Mouse (Mus musculus) midbrain, postnatal 0 days (tissue): ENCODE measurements around the gene 9930022D16Rik. TPM values are rescaled to one million over a fixed set of nuclear protein-coding genes. Genes with fewer than 3 reads are reported as not detected.

Experiments used
- ATAC-seq: fragments of 200-750 bp; cut with Nextera tagmentation; 2 replicates; pipeline ENCODE4 v1.8.0; 2017; ENCODE audit warnings: moderate number of reproducible peaks, mild to moderate bottlenecking, moderate TSS enrichment, moderate library complexity; ENCODE audit not compliant: low FRiP score
- DNase-seq: peaks from one replicate; pipeline ENCODE4 v3.0.0-alpha.2; 2015; ENCODE audit warnings: low spot score
- H3K27ac ChIP-seq: fragments of 300-500 bp; sonication (generic); 2 replicates; pipeline ENCODE4 v1.5.1; 2014; ENCODE audit warnings: low read depth, mild to moderate bottlenecking, low read length, mixed read lengths
- H3K27me3 ChIP-seq: fragments of 300-500 bp; sonication (generic); 2 replicates; pipeline ENCODE4 v1.6.1; 2014; ENCODE audit warnings: low read length, control low read depth, mixed read lengths; ENCODE audit not compliant: insufficient read depth
- H3K36me3 ChIP-seq: fragments of 300-500 bp; sonication (generic); 2 replicates; pipeline ENCODE4 v1.6.1; 2014; ENCODE audit warnings: low read length, control low read depth, mixed read lengths; ENCODE audit not compliant: insufficient read depth
- H3K4me1 ChIP-seq: fragments of 300-500 bp; sonication (generic); 2 replicates; pipeline ENCODE4 v1.6.1; 2014; ENCODE audit warnings: mild to moderate bottlenecking, control low read depth, antibody characterized with exemption, low read length, mixed read lengths; ENCODE audit not compliant: insufficient read depth
- H3K4me2 ChIP-seq: fragments of 300-500 bp; sonication (generic); 2 replicates; pipeline ENCODE4 v1.6.1; 2014; ENCODE audit warnings: low read depth, mild to moderate bottlenecking, low read length, mixed read lengths; ENCODE audit not compliant: poor library complexity, severe bottlenecking
- H3K4me3 ChIP-seq: fragments of 300-500 bp; sonication (generic); 2 replicates; pipeline ENCODE4 v1.5.1; 2014; ENCODE audit warnings: low read depth, mild to moderate bottlenecking, low read length, moderate library complexity
- H3K9ac ChIP-seq: fragments of 300-500 bp; sonication (generic); replicated peaks from 2 replicates; pipeline ENCODE4 v1.6.1; 2014; ENCODE audit warnings: mild to moderate bottlenecking, low read length, moderate library complexity, mixed read lengths; ENCODE audit not compliant: poor library complexity, severe bottlenecking
- H3K9me3 ChIP-seq: fragments of 300-500 bp; sonication (generic); 2 replicates; pipeline ENCODE4 v1.6.1; 2016; ENCODE audit warnings: low read length, control low read depth
- CTCF ChIP-seq: IDR thresholded peaks from 2 replicates; pipeline ENCODE4 v1.5.1; 2016; ENCODE audit warnings: antibody characterized with exemption, mild to moderate bottlenecking
- WGBS: fragments of 180-500 bp; shearing (Covaris S2); extraction: QIAGEN DNeasy Blood & Tissue Kit; methylation state at CpG from one replicate; pipeline ENCODE4 v1.1.7; 2014; 5-methylcytosine and 5-hydroxymethylcytosine counted together
- polyA plus RNA-seq: library from polyadenylated mRNA; unstranded; fragments of >200 nt; fragmentation: Nextera tagmentation; extraction: Ambion mirVana; gene quantifications from 2 replicates; pipeline ENCODE4 v1.2.1, GENCODE M21; 2015
- total RNA-seq: library from RNA; depleted of rRNA; stranded (reverse); fragments of >200 nt; gene quantifications from 2 replicates; pipeline ENCODE4 v1.2.3, GENCODE M21; 2014

9930022D16Rik gene
- total and polyA plus RNA-seq, 2 experiments from 2014 or later, result not detected

DNA sequence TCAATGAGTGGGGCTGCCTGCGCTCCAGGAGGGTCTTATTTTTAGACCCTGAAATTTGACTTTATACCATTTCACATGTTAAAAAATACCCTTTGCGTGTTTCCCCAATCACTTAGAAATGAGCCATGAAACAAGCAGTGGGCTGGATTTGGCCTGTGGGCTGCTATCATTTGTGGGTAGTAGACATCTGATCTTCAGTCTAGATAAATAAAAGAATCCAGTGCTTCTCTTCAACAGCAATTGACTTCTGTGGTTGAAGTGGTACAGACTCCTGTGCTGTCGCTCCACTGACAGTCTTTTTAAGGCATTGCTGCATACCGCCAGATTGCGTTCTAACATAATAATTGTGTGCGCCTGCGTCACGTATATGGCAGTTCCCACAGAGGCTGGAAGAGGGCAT is 28.4 kb upstream of the 9930022D16Rik start:
- TF ChIP-seq CTCF, result no peak
- DNase-seq (no peak), ATAC-seq (no peak)
- no peaks in the 10 kb centered on the region for H3K27me3 ChIP-seq
- WGBS, result 92% methylated on average over 8 of the region's 8 CpGs
- no peak overlapping the region for H3K9ac ChIP-seq
- H3K4me1 ChIP-seq, result no peaks in the 10 kb centered on the region
- no peak overlapping the region for H3K4me2 ChIP-seq
- no peak overlapping the region for H3K4me3 ChIP-seq
- no peaks in the 10 kb centered on the region for H3K36me3 ChIP-seq
- no peaks in the 10 kb centered on the region for H3K9me3 ChIP-seq
- no peak overlapping the region for H3K27ac ChIP-seq

GRCm38 (mm10) chr11:109389046-109389445 is 24.7 kb upstream of the 9930022D16Rik start:
- TF ChIP-seq CTCF, result no peak
- Histone ChIP-seq H3K27ac (no peak overlapping the region), H3K9ac (no peak overlapping the region), H3K4me1 (no peaks in the 10 kb centered on the region), H3K9me3 (no peaks in the 10 kb centered on the region), H3K27me3 (no peaks in the 10 kb centered on the region), H3K36me3 (0 out of 2 replicates have a peak, but pooled peaks cover 3% of the 10 kb centered on the region), H3K4me3 (no peak overlapping the region), H3K4me2 (no peak overlapping the region)
- DNase-seq (no peak), ATAC-seq (no peak)
- WGBS, result 84% methylated on average over 5 of the region's 5 CpGs

DNA sequence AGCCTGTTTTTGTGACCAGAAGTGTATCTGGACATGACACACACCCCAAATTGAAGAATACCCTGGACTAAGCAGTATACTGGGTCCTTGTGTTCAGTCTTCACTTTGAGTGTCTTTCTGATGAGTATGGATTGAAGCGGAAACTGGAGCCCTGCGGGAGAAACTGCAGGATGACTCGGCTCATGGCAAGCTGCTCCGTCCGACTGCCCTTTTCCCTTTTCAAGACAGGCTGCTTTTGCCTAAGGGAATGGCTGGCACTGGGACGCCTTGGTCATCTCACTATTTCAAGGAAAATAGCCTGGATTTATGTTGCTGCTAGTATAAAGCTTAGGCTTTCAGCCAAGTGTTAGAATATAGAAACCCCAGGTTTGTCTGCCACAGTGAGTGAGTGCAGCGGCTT is 22.5 kb upstream of the 9930022D16Rik start:
- Histone ChIP-seq H3K4me2 (no peak overlapping the region), H3K4me3 (no peak overlapping the region), H3K36me3 (peaks cover 3% of the 10 kb centered on the region; the same call in 1 of the 2 replicates), H3K27ac (no peak overlapping the region), H3K27me3 (no peaks in the 10 kb centered on the region), H3K9ac (no peak overlapping the region), H3K9me3 (no peaks in the 10 kb centered on the region), H3K4me1 (no peaks in the 10 kb centered on the region)
- no peak for TF ChIP-seq CTCF
- ATAC-seq (no peak), DNase-seq (no peak)
- 83% methylated on average over 7 of the region's 7 CpGs for WGBS

DNA sequence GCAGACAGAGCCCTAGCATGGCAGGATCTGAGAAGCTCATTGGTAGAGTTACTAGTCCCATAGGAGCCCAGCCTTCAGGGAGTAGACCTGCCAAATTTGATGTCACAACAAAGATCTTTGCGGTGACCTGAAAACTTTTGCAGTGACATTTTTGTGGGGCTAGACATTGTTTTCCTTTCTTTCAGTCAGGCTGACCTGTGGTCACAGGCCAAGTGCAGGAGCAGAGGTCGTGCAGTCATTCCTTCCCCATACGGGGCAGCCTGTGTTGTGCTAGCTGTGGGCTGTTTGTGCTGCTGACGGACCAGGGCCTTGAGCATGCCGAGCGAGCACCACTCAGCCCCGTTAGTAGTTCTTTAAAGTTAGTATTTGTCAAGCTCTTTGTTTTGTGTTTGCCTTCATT is 22.0 kb upstream of the 9930022D16Rik start:
- DNase-seq (no peak), ATAC-seq (no peak)
- H3K36me3 ChIP-seq, result peaks cover 6% of the 10 kb centered on the region
- H3K27ac ChIP-seq, result no peak overlapping the region
- no peak overlapping the region for H3K4me2 ChIP-seq
- H3K9ac ChIP-seq, result no peak overlapping the region
- H3K27me3 ChIP-seq, result no peaks in the 10 kb centered on the region
- no peak overlapping the region for H3K4me3 ChIP-seq
- no peaks in the 10 kb centered on the region for H3K4me1 ChIP-seq
- no peak for TF ChIP-seq CTCF
- no peaks in the 10 kb centered on the region for H3K9me3 ChIP-seq
- WGBS, result 70% methylated on average over 7 of the region's 7 CpGs

DNA sequence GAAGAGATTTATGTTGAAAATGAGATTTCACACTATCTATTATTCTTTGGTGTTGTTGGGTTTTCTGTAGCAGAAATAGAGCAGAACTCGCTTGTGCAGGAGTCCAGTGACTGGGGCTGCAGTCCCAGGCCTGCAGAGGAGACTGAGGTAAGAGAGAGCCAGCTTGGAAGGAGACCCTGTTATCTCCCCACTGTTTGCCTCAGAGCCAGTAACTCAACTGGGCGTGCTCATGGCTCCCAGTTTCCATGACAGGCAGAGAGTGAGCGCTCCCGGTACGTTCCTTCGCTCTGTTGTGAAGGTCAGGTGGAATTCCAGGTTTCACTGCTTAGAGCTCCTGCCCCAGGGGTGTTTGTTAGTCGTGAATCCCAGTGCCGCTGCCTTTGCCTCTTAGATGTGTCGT is 21.1 kb upstream of the 9930022D16Rik start:
- Histone ChIP-seq H3K9me3 (no peaks in the 10 kb centered on the region), H3K36me3 (peaks cover 13% of the 10 kb centered on the region), H3K27ac (no peak overlapping the region), H3K4me1 (no peaks in the 10 kb centered on the region), H3K27me3 (no peaks in the 10 kb centered on the region), H3K9ac (no peak overlapping the region), H3K4me3 (no peak overlapping the region), H3K4me2 (no peak overlapping the region)
- DNase-seq, result no peak
- TF ChIP-seq CTCF, result no peak
- WGBS, result 89% methylated on average over 9 of the region's 9 CpGs
- ATAC-seq, result no peak

DNA sequence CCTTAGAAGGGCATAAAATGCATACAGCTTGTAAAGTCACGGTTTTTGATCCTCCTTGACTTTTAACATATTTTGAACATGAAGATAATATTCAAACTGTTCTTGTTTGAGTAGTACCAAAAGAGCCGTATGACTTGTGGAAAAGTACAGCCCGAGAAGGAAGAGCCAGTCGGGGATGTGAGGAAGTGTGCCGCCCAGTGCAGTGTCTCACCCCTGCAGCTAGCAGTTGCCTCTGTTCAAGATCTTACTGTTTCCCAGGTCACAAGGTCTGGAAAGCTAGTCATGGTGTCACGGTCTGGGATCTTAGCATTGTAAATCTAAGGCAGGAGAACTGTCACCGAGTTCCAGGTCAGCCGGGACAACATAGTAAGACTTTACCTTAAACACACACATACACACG is 19.0 kb upstream of the 9930022D16Rik start:
- Histone ChIP-seq H3K36me3 (peaks cover 24% of the 10 kb centered on the region), H3K4me3 (no peak overlapping the region), H3K9ac (no peak overlapping the region), H3K27ac (no peak overlapping the region), H3K27me3 (no peaks in the 10 kb centered on the region), H3K4me2 (no peak overlapping the region), H3K4me1 (no peaks in the 10 kb centered on the region), H3K9me3 (no peaks in the 10 kb centered on the region)
- no peak for TF ChIP-seq CTCF
- no peak for DNase-seq
- ATAC-seq, result no peak
- 82% methylated on average over 9 of the region's 9 CpGs for WGBS
